Mouse (Mus musculus): ENCODE results near the gene Kif21b.

Kif21b gene

DNA sequence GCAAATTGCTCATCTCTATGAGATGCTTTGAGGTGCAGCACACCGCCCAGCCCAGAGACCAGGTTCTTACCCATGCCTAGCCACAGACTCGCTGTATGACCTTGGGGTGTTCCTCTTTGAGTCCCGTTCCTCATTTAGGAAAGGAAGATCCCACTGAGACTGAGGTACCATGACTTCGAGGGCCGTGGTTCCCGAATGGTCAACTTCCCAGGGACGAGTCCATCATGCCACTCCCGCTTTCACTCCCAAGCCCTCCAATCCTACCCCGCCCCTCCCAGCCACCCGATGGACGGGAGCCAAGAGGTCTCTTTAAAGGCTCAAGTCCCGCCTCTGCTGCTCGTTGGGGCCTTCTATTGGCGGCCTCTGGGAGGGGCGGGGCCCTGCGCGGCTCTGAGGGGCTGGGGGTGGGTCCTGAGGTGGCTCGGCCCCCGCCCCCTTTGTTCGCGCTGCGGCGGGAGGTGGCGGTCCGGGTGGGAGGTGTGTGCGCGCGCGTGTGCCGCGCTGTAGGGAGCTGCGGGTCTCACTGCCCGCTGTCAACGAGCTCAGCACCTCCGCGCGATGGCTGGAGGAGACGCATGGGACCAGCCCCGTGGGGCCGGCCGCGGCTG is at the start of gene Kif21b:
Gene Kif21b (plus strand): TSS at position 439 of the 608 bp plus-strand sequence.
- no peak for DNase-seq (ENCODE audit: extremely low read depth, low read depth)

DNA sequence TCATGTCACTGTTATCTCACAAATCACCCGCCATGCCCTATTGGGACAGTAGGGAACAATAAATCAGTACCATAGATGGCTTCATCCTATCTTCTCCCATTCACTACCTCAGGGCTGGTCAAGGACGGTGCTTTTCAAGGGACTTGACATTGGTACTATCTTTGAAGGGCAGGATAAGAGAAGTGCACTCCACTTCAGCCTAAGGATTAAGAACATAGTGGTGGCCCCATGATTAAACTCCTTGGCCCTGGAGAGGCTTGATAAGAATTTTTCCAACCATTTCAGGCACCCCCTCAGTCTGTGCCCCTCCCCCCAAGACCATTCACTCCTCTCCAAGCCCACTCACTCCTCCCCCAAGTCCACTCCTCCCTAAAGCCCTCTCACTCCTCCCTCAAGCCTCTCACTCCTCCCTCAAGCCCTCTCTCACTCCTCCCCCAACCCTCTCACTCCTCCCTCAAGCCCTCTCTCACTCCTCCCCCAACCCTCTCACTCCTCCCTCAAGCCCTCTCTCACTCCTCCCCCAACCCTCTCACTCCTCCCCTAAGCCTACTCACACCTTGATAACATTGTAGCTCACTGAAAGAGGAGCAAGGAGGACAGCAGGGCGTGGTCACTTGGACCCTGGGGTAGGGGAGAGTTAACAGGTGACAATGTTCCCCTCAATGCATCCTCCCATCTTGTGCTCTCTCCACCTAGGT is 45.1 kb upstream of the Kif21b start:
- no peak for DNase-seq (ENCODE audit: extremely low read depth, low read depth)

DNA sequence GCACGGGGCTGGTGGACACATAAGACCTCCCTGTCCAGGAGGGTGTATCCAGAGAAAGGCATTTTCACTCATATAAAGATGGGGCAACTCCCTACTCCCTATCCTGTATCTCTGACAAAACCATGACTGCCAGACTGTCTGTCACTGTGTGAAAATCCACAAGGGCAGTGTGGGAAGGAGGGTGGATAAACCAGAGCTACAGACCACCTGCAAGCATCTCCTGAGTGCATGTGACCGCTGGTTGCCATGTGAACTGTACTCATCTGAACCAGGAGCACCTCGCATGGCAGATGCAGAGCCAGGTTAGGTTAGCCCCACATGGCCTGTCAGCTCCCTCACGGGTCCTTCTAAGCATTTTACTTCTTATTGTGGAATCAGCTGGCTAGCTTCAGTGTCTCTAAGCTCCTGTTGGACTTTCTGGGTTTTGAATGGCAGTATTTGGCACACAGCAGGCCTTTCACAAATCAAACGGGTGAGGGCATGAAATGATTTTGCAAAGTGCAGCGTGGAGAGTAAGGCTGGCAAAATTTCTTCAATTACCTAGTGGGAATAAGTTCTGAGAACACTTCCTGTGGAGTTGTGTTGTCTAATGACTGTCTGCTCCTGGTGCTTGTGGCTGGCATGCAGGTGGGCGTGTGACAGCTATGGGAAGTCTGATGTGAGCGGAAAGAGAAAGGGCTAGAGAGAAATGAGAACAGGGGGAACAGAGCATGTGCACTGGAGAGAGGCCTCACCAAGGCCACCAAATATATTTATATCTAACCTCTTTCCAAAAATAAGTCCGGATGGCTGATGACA is 41.6 kb upstream of the Kif21b start:
- DNase-seq (ENCODE audit: extremely low read depth, low read depth) = no peak

DNA sequence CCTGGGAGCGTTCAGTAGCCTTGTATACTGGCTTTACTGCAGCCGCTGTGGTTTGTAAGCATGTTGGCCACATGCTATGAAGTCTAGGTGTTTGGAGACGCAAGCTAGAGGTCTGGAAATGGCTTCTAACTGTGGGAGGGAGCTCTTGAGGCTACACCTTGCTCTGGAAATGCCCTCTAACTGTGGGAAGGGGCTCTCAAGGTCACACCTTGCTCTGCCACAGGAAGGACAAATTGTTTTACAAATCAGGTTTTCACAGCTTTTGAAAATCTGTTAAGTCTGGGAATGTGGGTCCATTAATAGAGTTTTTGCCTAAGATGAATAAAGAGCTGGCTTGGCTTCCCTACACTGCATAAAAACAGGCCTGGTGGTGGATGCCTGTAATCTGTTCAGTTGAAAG is 37.5 kb upstream of the Kif21b start:
- no peak for DNase-seq (ENCODE audit: extremely low read depth, low read depth)

DNA sequence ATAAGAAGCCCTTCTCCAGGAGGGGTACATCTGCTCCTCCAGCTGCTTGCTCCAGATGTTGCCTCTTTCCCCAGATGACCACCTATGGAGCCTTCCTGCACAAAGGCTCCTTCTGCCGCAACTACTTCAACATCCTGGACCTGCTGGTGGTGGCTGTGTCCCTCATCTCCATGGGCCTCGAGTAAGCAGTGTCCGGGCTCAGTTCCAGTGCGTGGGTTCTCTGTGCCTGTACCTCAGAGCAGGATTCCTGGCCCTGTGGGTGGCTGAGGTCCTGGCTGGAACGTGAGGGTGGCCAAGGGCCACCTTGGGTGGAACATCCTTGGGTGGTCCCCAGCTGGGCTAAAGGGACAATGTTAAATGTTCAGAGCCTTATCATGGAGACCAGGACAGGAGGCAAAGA is 36.4 kb upstream of the Kif21b start:
- DNase-seq (ENCODE audit: extremely low read depth, low read depth) = no peak

DNA sequence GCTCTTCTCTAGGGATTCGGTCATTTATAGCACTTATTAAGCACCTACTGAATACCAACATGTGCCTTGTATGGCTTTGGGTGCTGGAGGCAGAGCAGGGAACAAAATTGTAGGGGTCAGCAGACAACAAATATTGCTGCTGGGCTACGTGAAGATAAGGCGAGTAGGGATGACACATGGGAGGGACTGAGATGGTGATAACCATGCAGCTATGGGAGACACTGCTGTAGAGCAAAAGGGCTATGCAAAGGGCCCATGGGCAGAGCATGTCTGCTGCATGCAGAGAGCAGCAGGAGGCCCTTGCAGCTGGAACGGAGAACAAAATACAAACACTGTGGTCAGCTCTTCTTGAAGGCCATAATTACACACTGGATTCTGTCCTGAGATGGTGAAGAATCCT is 29.1 kb upstream of the Kif21b start:
- DNase-seq (ENCODE audit: extremely low read depth, low read depth) = no peak

DNA sequence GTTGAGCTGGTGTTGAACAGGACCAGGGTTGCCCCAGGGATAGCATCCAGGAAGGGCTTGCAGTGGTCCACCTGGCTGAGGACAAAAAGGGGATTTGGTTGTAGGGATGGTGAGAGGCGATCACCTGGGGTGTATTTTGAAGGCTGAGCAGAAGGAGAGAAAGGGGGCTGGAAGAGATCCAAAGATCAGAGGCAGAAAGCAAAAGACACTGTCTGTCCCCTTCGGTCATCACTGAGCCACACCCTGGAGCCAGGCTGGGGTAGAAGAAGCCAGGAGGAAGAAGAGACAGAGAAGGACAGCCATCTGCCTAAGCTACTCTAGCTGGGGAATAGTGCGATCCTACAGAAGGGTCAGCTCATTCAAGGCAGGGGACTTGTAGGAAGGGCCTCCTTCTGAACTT is 28.6 kb upstream of the Kif21b start:
- DNase-seq (ENCODE audit: extremely low read depth, low read depth) = no peak

DNA sequence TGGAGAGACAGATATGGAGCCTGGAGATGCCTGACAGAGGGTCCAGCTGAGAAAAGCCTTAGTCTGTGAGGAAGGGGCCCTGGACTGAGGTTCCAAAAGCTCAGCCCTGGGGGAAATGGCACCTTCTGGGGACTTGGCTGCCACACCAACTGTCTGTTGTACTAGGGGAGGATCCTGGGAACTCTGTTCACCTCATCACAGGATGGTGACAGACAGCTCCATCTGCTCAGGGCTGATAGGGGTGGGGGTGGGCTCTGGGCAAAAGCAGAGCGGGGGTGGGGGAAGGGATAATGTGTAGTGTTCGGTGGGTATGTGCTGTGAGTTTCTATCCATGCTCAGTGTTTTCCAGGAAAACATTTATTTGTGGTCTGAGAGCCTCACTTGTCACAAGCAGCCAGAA is 28.2 kb upstream of the Kif21b start:
- peak; percentile 70 for DNase-seq (ENCODE audit: extremely low read depth, low read depth)

DNA sequence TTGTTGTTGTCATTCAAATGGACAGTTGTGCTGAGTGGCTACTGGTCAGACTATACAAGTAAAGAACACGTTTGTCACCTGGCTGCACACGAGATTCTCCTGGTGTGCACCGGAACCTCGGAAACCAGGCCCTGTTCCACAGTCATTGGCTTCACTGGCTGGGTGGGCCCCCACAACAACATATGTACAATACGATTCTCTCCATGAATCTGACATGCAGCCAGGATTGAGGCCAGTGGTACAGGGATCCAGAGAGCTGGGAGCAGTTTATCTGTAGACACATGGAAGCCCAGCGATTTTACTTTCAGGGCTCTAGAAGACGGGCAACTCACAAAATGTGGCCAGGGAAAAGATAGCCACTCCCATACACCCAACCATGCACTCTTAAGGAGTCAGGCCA is 27.5 kb upstream of the Kif21b start:
- DNase-seq (ENCODE audit: extremely low read depth, low read depth) = no peak

DNA sequence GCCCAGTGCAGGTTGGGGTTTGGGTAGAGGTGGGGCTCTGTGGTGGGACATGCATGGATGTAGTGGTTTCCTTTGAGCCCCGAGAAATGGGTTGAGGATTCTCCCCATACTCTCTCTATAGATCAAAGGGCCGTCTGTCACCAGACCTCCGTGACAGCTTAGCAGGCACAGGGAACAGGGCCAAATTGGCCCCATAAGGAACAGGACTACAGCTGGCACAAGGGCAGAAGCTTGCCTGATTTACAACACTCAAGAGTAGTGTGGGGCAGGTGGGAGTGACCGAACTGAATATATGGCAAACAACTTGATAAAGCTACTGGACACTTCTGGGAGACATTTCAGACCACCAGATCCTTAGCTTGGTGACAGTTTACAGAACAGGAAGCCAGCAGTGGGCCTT is 26.4 kb upstream of the Kif21b start:
- no peak for DNase-seq (ENCODE audit: extremely low read depth, low read depth)

DNA sequence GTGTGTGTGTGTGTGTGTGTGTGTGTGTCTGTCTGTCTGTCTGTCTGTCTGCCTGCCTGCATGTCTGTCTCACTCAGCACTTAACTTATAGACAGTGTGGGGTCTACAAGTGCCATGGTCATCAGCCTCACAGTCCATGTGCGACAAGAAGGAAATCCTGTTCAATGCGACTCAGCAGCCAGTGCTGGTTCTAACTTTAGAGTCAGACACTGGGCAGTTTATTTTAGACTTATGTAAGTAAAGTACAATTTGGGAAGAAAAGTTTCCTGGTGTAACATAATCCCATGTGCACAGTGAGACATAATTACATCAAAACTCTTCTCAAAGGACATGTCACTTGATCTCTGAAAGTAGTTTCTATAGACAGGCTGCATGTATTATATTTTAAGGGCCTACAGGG is 21.7 kb upstream of the Kif21b start:
- DNase-seq (ENCODE audit: extremely low read depth, low read depth) = no peak

DNA sequence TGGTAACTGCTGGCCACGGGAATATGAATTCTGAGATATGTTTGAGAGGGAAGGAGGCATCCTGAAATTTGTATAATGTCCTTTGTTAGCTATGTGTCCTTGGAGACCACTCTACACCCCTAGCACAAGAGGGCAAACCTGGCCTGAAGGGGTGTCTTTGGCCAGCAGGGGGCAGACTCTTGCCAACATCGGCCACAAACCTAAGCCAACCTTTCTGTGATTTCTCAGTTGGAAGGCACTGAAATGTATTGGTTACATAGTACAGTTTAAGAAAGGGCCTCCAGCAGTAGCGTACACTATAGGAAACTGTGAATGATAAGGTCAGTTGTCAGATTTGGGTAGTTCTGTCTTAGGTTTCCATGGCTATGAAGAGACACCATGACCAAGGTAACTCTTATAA is 15.0 kb upstream of the Kif21b start:
- DNase-seq (ENCODE audit: extremely low read depth, low read depth) = no peak

DNA sequence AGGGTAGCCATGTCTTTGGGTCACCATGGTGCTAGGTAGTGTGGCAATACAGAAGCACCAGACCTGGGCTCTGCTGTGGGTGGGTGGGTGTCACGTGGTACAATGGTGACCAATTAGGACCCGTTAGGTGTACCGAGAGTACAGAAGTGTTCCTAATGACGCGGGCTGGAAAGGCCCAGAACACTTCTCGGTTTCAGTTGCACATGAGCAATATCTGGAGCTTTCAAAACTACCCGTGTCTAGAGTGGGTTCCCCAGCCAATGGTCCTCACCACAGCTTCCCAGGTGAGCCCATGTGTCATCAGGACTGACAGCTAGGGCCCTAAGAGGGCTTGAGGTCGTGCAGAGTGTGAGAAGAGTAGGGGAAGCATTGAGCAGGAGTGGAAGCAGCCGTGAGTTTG is 14.1 kb upstream of the Kif21b start:
- DNase-seq (ENCODE audit: extremely low read depth, low read depth) = no peak

DNA sequence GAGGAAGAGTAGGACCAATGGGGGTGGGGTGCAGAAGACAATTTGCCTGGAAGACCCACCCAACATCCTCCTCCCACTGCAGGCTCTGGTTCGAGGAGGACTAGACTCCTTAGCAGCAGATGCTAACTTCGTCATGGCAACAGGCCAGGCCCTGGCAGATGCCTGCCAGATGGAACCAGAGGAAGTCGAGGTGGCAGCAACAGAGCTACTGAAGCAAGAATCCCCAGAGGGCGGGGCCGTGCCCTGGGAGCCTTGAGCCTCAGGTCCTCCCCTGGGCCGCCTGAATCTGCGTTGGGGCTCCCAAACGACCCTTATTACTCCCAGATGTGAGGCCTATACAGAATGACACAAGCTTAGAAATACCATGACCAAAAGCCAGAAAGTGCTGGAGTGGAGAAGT is 12.3 kb upstream of the Kif21b start:
- DNase-seq (ENCODE audit: extremely low read depth, low read depth) = no peak

DNA sequence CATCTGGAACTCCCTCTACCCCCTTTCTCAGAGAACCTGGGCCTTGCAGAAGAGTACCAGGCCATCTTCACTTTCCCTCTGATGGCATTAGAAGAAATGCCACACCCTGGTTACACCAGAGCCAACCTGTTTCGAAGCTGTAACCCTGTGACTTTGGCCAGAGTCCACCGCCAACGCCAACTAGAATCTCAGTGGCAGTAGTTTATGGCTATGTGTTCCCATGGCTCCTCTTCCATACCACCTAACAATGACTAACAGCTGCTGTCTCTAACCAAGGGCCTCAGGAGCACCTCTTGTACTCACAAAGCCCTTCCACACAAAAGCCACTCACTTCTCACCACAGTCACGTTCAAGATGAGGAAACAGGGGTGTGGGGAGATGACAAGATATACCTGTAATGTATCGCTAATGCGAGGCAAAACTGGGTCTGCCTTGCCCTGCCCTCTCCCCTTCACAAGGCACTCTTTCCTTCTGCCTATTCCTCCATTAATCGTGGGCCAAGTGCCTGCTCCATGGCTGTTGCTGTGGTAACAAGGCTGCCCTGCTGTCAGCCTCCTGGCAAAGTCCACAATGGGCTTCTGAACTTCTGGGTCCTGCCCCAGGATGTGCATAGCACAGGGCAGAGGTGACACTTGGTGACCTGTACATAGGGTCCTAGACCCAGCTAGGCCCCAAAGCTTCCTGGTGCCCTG is 11.5 kb upstream of the Kif21b start:
- DNase-seq (ENCODE audit: extremely low read depth, low read depth) = no peak

DNA sequence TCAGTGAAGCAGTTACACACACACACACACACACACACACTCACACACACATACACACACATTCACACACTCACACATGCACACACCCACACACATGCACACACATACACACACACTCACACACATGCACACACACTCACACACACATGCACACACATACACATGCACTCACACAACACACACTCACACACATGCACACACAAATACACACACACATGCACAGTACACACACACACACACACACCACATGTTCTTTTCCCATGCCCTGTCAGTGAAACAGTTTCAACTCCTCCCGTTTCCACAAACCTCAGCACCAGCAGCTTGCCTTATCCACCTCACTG is 11.0 kb upstream of the Kif21b start:
- no peak for DNase-seq (ENCODE audit: extremely low read depth, low read depth)

DNA sequence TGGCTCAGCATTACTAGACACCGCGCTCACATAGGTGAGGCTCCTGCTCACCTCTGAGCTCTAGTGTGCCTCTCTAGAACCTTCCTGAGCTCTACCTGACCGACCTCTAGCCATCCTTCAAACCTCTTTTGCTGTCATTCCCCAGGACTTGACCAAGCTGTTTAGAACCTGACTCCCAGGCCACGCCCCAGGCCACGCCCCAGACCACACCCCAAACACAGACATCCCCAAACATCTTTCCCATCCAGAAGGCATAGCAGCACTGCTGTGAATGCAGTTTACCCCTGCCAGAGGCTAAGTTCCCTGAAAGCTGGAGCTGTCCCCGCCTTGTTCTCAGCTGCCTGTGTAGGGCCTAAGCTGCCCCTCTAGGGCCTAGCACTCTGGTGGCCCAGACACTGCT is 10.4 kb upstream of the Kif21b start:
- no peak for DNase-seq (ENCODE audit: extremely low read depth, low read depth)

DNA sequence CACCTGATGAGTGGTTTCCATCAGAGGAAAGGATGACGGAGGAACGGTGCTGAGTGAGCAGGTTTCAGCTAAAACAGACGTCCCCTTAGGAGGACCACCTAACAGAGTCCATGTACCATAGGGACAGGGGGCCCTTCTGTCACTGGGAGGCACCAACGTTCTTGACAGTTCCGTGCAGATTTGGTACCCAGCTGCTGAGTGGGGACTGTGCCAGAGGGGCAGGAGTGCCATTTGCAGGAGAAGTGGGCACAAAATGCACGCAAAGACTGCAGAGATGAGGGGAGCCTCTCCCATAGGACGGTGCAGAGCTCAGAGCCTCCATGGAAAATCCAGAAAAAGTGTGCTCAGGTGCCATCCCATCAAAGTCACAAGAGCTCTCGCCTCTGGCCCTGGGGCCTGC is 9.2 kb upstream of the Kif21b start:
- DNase-seq (ENCODE audit: extremely low read depth, low read depth) = no peak

DNA sequence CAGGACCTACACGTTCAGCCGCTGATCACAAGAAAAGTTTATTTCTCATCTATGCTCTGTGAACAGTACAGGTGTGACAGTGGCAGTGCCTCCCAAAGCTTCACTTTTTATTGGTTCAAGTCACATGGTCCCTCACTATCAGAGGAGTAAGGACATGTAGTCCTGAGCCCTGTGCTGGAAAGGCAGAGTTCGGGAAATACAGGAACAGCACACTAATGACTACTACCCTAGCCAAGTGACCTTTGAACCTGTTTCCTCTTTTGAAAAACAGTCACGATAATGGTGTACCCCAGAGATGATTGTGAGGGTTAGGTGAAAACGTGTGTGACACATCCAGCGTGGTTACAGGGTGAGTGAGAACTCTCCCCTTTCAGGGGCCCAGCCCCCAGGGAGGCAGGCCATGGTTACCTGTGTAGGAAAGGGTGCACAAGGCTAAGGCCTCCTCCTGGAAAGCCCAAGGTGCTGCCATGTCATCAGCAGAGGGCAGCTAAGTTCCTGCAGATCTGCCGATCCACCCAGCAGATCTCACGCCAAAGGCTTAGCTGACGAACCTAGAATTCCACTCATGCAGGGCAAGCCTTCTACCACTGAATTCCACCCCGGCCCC is 4.9 kb upstream of the Kif21b start:
- DNase-seq (ENCODE audit: extremely low read depth, low read depth) = no peak

DNA sequence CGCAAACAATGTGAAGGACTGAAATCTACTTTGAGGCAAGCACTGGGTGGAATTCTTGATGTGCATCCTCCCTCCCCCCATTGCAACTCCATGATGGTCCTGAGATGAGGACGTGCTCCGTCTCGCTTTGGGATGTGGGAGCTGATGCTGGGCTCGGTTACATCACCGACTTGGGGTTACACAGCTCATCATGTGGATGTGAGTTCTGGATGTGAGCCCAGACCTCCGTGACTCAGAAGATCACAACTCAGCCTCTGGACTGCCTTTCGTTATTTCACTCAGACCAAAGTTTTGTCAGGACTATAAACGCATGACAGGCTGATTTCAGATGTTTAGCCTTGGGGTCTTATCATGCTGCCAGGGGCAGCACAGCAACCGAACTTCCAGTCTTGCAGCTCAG is 4.3 kb upstream of the Kif21b start:
- no peak for DNase-seq (ENCODE audit: extremely low read depth, low read depth)

DNA sequence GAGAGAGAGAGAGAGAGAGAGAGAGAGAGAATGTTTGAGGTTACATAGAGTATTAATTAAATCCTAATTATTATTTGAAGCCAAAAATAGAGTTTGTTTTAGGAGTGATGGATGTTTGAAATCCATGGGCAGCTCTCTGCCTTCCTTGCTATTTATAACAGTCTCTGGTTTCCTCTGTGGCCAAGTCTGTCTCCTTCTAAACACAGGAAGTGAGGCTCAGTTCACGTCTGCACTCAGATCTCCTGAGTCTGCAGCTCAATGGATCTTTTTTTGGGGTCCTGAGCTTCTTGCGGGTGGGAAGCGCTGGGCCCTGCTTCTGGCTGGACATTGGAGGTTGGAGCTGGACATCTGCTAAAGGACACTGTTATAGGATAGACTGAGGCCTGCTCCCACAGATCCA is 3.3 kb upstream of the Kif21b start:
- no peak for DNase-seq (ENCODE audit: extremely low read depth, low read depth)

DNA sequence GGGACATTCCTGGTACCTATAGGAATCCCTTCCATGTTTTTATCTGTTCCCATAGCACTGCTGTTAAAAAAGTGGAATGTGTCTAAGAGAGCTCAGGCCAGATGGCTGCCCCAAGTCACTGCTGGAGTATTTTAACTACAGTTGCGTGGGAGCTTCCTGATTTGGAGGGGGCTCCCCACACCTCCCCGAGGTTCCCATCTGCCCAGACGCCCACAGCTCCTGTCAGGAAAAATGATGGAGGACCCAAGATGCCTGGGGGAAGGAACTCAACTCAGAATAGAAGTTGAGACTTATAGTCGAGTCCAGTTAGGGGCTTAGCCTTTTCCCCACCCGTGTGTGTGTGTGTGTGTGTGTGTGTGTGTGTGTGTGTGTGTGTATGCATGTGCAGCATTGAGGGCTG is 2.8 kb upstream of the Kif21b start:
- no peak for DNase-seq (ENCODE audit: extremely low read depth, low read depth)

Data from MEL-GATA-1-ER (cell line).